Mouse (Mus musculus) liver, embryonic 13.5 days (tissue): ENCODE measurements around the gene Sf3b2. TPM values are rescaled to one million over a fixed set of nuclear protein-coding genes. Genes with fewer than 3 reads are reported as not detected.

ENCODE experiments used
- ATAC-seq: fragments of 200-750 bp; cut with Nextera tagmentation; 2 replicates; pipeline ENCODE4 v1.8.0; 2017; ENCODE audit warnings: low read depth, mild to moderate bottlenecking, moderate number of reproducible peaks, moderate library complexity
- DNase-seq: peaks from one replicate; pipeline ENCODE4 v3.0.0; 2022
- H3K27ac ChIP-seq: fragments of 300-500 bp; sonication (generic); 2 replicates; pipeline ENCODE4 v1.5.1; 2015; ENCODE audit warnings: moderate library complexity, mild to moderate bottlenecking, inconsistent platforms
- H3K27me3 ChIP-seq: fragments of 300-500 bp; sonication (generic); 2 replicates; pipeline ENCODE4 v1.6.1; 2015; ENCODE audit warnings: mild to moderate bottlenecking, inconsistent platforms
- H3K36me3 ChIP-seq: fragments of 300-500 bp; sonication (generic); 2 replicates; pipeline ENCODE4 v1.6.1; 2015; ENCODE audit warnings: mild to moderate bottlenecking, inconsistent platforms
- H3K4me1 ChIP-seq: fragments of 300-500 bp; sonication (generic); replicated peaks from 2 replicates; pipeline ENCODE4 v1.6.1; 2015; ENCODE audit warnings: inconsistent platforms
- H3K4me2 ChIP-seq: fragments of 300-500 bp; sonication (generic); 2 replicates; pipeline ENCODE4 v1.6.1; 2015; ENCODE audit warnings: inconsistent platforms, mild to moderate bottlenecking, moderate library complexity
- H3K4me3 ChIP-seq: fragments of 300-500 bp; sonication (generic); replicated peaks from 2 replicates; pipeline ENCODE4 v1.5.1; 2015; ENCODE audit warnings: mild to moderate bottlenecking, inconsistent platforms
- H3K9ac ChIP-seq: fragments of 300-500 bp; sonication (generic); 2 replicates; pipeline ENCODE4 v1.6.1; 2015; ENCODE audit warnings: mild to moderate bottlenecking, inconsistent platforms
- H3K9me3 ChIP-seq: fragments of 300-500 bp; sonication (generic); replicated peaks from 2 replicates; pipeline ENCODE4 v1.6.1; 2016; ENCODE audit warnings: inconsistent platforms
- WGBS: fragments of 180-500 bp; shearing (Covaris S2); methylation state at CpG from one replicate; pipeline ENCODE4 v1.1.7; 2015; ENCODE audit not compliant: insufficient replicate concordance; 5-methylcytosine and 5-hydroxymethylcytosine counted together
- polyA plus RNA-seq: library from polyadenylated mRNA; unstranded; fragments of >200 nt; fragmentation: Nextera tagmentation; extraction: Ambion mirVana; gene quantifications from 2 replicates; pipeline ENCODE4 v1.2.1, GENCODE M21; 2015

Sf3b2 gene
- polyA plus RNA-seq: 157 TPM in 2 replicates

- peak within 1 kb of the TSS; percentile 85 for H3K4me3 ChIP-seq
- peaks cover 39% of the 10 kb centered on the region for H3K4me1 ChIP-seq
- H3K36me3 ChIP-seq: peaks cover 40% of the 10 kb centered on the region
- DNase-seq (peak; percentile 97), ATAC-seq (peak; percentile 94)
- no peaks in the 10 kb centered on the region for H3K9me3 ChIP-seq
- peak within 1 kb of the TSS; percentile 89 for H3K4me2 ChIP-seq
- WGBS: under 1% methylated on average over 46 of the region's 46 CpGs
- H3K27ac ChIP-seq: peak within 1 kb of the TSS; percentile 79
- peak within 1 kb of the TSS; percentile 86 for H3K9ac ChIP-seq
- peaks cover 24% of the 10 kb centered on the region for H3K27me3 ChIP-seq
These were observed at the start of gene Sf3b2 for GRCm38 (mm10) chr19:5294972-5295735. Sf3b2 (minus strand) TSS chr19:5295455.

- H3K27me3 ChIP-seq: no peaks in the 10 kb centered on the region
- H3K4me2 ChIP-seq: no peak overlapping the region
- no peak for DNase-seq
- no peaks in the 10 kb centered on the region for H3K4me1 ChIP-seq
- no peak for ATAC-seq
- WGBS: 81% methylated on average over 7 of the region's 7 CpGs
- no peak overlapping the region for H3K4me3 ChIP-seq
- H3K27ac ChIP-seq: no peak overlapping the region
- no peaks in the 10 kb centered on the region for H3K9me3 ChIP-seq
- no peaks in the 10 kb centered on the region for H3K36me3 ChIP-seq
- no peak overlapping the region for H3K9ac ChIP-seq
These were observed 46.1 kb upstream of the Sf3b2 start for GRCm38 (mm10) chr19:5341360-5341759.

DNA sequence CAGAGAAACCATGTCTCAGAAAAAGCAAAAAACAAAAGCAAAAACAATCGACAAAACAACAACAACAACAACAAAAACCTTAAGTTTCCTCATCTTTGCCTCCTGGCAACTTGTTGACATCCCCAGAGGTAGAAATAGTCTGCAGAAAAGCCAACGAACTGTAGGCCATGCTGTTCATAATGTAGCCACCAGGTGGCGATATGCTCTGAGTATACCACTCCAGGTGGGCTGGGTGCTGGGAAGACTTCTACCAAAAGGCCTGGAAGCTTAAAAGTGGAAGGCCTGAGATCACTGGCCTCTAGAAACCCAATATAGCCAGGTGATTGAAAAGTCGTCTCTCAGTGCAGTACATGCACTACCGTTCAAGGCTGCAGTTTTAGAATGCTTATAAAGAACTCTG lies 42.7 kb upstream of the Sf3b2 start:
- ATAC-seq (no peak), DNase-seq (peak; percentile 51)
- no peak overlapping the region for H3K4me3 ChIP-seq
- no peak overlapping the region for H3K9ac ChIP-seq
- H3K36me3 ChIP-seq: no peaks in the 10 kb centered on the region
- no peaks in the 10 kb centered on the region for H3K9me3 ChIP-seq
- H3K27me3 ChIP-seq: no peaks in the 10 kb centered on the region
- H3K27ac ChIP-seq: no peak overlapping the region
- WGBS: 16% methylated on average over 5 of the region's 5 CpGs
- no peaks in the 10 kb centered on the region for H3K4me1 ChIP-seq
- no peak overlapping the region for H3K4me2 ChIP-seq

DNA sequence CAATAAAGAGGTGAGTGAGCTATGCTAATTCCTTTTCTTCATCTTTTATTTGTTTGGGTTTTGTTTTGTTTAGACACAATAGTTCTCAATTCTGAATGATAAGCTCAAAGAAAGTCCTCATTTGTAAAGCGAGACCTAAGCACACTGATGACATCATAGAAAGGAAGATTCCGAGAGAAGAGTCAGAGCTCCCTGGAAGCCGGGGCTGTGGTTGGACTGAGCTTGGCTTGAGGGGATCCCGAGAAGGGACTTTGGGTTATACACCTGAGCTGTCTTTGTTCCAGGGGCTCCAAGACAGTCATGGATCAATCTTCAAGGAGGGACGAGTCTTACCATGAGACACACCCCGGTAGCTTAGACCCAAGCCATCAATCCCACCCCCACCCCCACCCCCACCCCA lies 40.2 kb upstream of the Sf3b2 start, which contains the start of gene Catsper1:
Gene Catsper1, plus strand, starts transcription at position 301 of the 400 bp plus-strand sequence.
- Histone ChIP-seq H3K36me3 (no peaks in the 10 kb centered on the region), H3K4me1 (no peaks in the 10 kb centered on the region), H3K4me3 (no peak within 1 kb of the TSS), H3K9me3 (no peaks in the 10 kb centered on the region), H3K27me3 (no peaks in the 10 kb centered on the region), H3K4me2 (no peak within 1 kb of the TSS), H3K9ac (no peak within 1 kb of the TSS), H3K27ac (no peak within 1 kb of the TSS)
- WGBS: 69% methylated on average over 6 of the region's 6 CpGs
- ATAC-seq (no peak), DNase-seq (no peak)

DNA sequence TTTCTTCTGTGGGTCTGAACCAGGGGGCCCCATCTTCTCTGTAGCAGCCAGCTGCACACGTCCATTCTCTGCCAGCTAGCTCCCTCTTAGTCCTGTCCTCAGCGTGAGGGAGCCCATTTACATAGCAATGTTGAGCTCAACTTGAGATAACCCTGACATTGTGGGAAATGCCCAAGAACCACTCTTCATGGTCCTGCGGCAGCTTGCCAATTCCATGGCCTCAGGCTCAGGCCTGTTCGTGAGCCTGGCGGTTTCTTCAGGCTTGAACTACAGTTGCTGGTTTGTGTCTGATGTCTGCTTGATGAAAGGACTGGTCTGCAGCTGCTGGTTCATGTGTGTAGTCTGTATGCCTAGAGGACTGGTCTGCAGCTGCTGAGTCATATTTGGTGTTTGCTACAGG lies 39.5 kb upstream of the Sf3b2 start:
- H3K27me3 ChIP-seq: no peaks in the 10 kb centered on the region
- H3K36me3 ChIP-seq: no peaks in the 10 kb centered on the region
- H3K4me1 ChIP-seq: no peaks in the 10 kb centered on the region
- ATAC-seq: no peak
- H3K9me3 ChIP-seq: no peaks in the 10 kb centered on the region
- H3K27ac ChIP-seq: no peak overlapping the region
- H3K4me2 ChIP-seq: no peak overlapping the region
- no peak overlapping the region for H3K4me3 ChIP-seq
- 66% methylated on average over 5 of the region's 5 CpGs for WGBS
- DNase-seq: no peak
- H3K9ac ChIP-seq: no peak overlapping the region

DNA sequence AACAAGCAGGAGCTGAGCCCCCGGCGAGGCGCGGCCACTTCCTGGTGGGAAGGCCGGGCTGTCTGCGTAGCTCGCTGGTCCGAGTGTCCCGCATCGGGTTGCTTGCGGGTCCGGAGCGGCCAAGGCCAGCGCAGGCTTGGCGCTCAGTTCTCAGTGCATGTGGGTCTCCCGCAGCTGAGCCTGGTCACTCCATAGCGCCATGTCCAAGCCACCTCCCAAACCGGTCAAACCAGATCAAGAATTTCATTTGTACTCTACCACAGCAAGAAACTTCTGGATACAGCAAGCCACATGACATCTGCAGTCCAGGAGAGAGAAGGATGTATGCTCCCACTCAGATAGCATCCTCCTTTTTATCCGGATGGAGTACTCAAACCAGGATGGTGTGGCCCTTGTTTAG lies 32.7 kb upstream of the Sf3b2 start:
- Histone ChIP-seq H3K4me3 (no peak overlapping the region), H3K4me1 (no peaks in the 10 kb centered on the region), H3K9ac (no peak overlapping the region), H3K36me3 (no peaks in the 10 kb centered on the region), H3K27ac (no peak overlapping the region), H3K4me2 (no peak overlapping the region), H3K27me3 (no peaks in the 10 kb centered on the region), H3K9me3 (no peaks in the 10 kb centered on the region)
- 68% methylated on average over 19 of the region's 19 CpGs for WGBS
- ATAC-seq (no peak), DNase-seq (no peak)

- Histone ChIP-seq H3K27ac (no peak overlapping the region), H3K4me2 (no peak overlapping the region), H3K27me3 (no peaks in the 10 kb centered on the region), H3K9ac (no peak overlapping the region), H3K4me3 (no peak overlapping the region), H3K36me3 (no peaks in the 10 kb centered on the region), H3K4me1 (no peaks in the 10 kb centered on the region), H3K9me3 (no peaks in the 10 kb centered on the region)
- no peak for DNase-seq
- ATAC-seq: no peak
- WGBS: 42% methylated on average over 17 of the region's 17 CpGs
These were observed 28.5 kb upstream of the Sf3b2 start for GRCm38 (mm10) chr19:5323801-5324200.

GRCm38 (mm10) chr19:5313189-5313588 lies 17.9 kb upstream of the Sf3b2 start:
- DNase-seq (no peak), ATAC-seq (no peak)
- H3K27ac ChIP-seq: no peak overlapping the region
- H3K4me3 ChIP-seq: no peak overlapping the region
- WGBS: 76% methylated on average over 8 of the region's 8 CpGs
- H3K9me3 ChIP-seq: peaks cover 8% of the 10 kb centered on the region; the same call in 1 of the 2 replicates
- H3K9ac ChIP-seq: no peak overlapping the region
- H3K36me3 ChIP-seq: no peaks in the 10 kb centered on the region
- H3K27me3 ChIP-seq: peaks cover 3% of the 10 kb centered on the region
- H3K4me1 ChIP-seq: no peaks in the 10 kb centered on the region
- no peak overlapping the region for H3K4me2 ChIP-seq

- 67% methylated on average over 7 of the region's 7 CpGs for WGBS
- no peak overlapping the region for H3K27ac ChIP-seq
- H3K4me3 ChIP-seq: no peak overlapping the region
- H3K4me2 ChIP-seq: no peak overlapping the region
- peaks cover 9% of the 10 kb centered on the region for H3K4me1 ChIP-seq
- H3K36me3 ChIP-seq: no peaks in the 10 kb centered on the region
- no peaks in the 10 kb centered on the region for H3K9me3 ChIP-seq
- peaks cover 26% of the 10 kb centered on the region for H3K27me3 ChIP-seq
- DNase-seq (no peak), ATAC-seq (no peak)
- H3K9ac ChIP-seq: no peak overlapping the region
These were observed 13.8 kb upstream of the Sf3b2 start for GRCm38 (mm10) chr19:5309025-5309424.

DNA sequence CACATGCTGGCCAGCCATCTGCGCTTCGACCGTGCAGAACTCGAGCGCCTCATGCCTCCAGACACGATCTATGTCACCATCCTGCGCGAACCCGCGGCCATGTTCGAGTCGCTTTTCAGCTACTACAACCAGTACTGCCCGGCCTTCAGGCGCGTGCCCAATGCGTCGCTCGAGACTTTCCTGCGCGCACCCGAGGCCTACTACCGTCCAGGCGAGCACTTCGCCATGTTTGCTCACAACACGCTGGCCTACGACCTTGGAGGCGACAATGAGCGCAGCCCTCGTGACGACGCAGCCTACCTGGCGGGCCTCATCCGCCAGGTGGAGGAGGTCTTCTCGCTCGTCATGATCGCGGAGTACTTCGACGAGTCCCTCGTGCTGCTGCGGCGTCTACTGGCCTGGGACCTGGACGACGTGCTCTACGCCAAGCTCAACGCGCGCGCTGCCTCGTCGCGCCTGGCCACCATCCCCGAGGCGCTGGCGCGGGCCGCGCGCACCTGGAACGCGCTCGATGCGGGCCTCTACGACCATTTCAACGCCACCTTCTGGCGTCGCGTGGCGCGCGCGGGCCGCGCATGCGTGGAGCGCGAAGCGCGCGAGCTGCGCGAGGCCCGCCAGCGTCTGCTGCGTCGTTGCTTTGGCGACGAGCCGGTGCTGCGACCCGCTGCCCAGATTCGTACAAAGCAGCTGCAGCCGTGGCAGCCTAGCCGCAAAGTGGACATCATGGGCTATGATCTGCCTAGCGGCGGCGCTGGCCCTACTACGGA lies 11.9 kb upstream of the Sf3b2 start:
- WGBS: 32% methylated on average over 98 of the region's 98 CpGs
- peaks cover 26% of the 10 kb centered on the region for H3K27me3 ChIP-seq
- DNase-seq (no peak), ATAC-seq (0 out of 2 replicates have a peak, but pooled peaks have one; percentile 23)
- H3K9ac ChIP-seq: no peak overlapping the region
- peaks cover 9% of the 10 kb centered on the region for H3K4me1 ChIP-seq
- peak overlapping the region; percentile 32 for H3K4me3 ChIP-seq
- no peaks in the 10 kb centered on the region for H3K36me3 ChIP-seq
- H3K27ac ChIP-seq: no peak overlapping the region
- H3K4me2 ChIP-seq: peak overlapping the region; percentile 55
- no peaks in the 10 kb centered on the region for H3K9me3 ChIP-seq

- DNase-seq (no peak), ATAC-seq (no peak)
- no peak overlapping the region for H3K4me3 ChIP-seq
- 60% methylated on average over 6 of the region's 6 CpGs for WGBS
- H3K9ac ChIP-seq: no peak overlapping the region
- peaks cover 9% of the 10 kb centered on the region for H3K4me1 ChIP-seq
- no peaks in the 10 kb centered on the region for H3K9me3 ChIP-seq
- peaks cover 26% of the 10 kb centered on the region for H3K27me3 ChIP-seq
- no peak overlapping the region for H3K27ac ChIP-seq
- H3K4me2 ChIP-seq: no peak overlapping the region
- H3K36me3 ChIP-seq: no peaks in the 10 kb centered on the region
These were observed 11.0 kb upstream of the Sf3b2 start for GRCm38 (mm10) chr19:5306279-5306678.
